Mouse (Mus musculus) embryonic facial prominence, embryonic 14.5 days (tissue): ENCODE data around the gene Cdx2. TPM values are rescaled to one million over a fixed set of nuclear protein-coding genes. Genes with fewer than 3 reads are reported as not detected.

Experiments
- ATAC-seq: fragments of 200-750 bp; cut with Nextera tagmentation; 2 replicates; pipeline ENCODE4 v1.8.0; 2017; ENCODE audit warnings: low read depth, moderate number of reproducible peaks, moderate TSS enrichment
- DNase-seq: peaks from one replicate; pipeline ENCODE4 v3.0.0-alpha.2; 2015; ENCODE audit warnings: low spot score
- H3K27ac ChIP-seq: fragments of 300-500 bp; sonication (generic); replicated peaks from 2 replicates; pipeline ENCODE4 v1.5.1; 2014; ENCODE audit warnings: low read depth, mild to moderate bottlenecking, low read length, moderate library complexity
- H3K27me3 ChIP-seq: fragments of 300-500 bp; sonication (generic); replicated peaks from 2 replicates; pipeline ENCODE4 v1.6.1; 2014; ENCODE audit warnings: low read length; ENCODE audit not compliant: control insufficient read depth, insufficient read depth
- H3K36me3 ChIP-seq: fragments of 300-500 bp; sonication (generic); 2 replicates; pipeline ENCODE4 v1.6.1; 2014; ENCODE audit warnings: low read length, mixed read lengths; ENCODE audit not compliant: control insufficient read depth, insufficient read depth
- H3K4me1 ChIP-seq: fragments of 300-500 bp; sonication (generic); 2 replicates; pipeline ENCODE4 v1.6.1; 2014; ENCODE audit warnings: antibody characterized with exemption, low read length; ENCODE audit not compliant: control insufficient read depth, insufficient read depth
- H3K4me2 ChIP-seq: fragments of 300-500 bp; sonication (generic); 2 replicates; pipeline ENCODE4 v1.6.1; 2014; ENCODE audit warnings: low read depth, mild to moderate bottlenecking, low read length, moderate library complexity, mixed read lengths
- H3K4me3 ChIP-seq: fragments of 300-500 bp; sonication (generic); 2 replicates; pipeline ENCODE4 v1.5.1; 2014; ENCODE audit warnings: low read depth, mild to moderate bottlenecking, low read length
- H3K9ac ChIP-seq: fragments of 300-500 bp; sonication (generic); 2 replicates; pipeline ENCODE4 v1.6.1; 2014; ENCODE audit warnings: low read depth, mild to moderate bottlenecking, low read length, moderate library complexity, mixed read lengths
- H3K9me3 ChIP-seq: fragments of 300-500 bp; sonication (generic); 2 replicates; pipeline ENCODE4 v1.6.1; 2016; ENCODE audit warnings: low read length; ENCODE audit not compliant: control insufficient read depth
- WGBS: fragments of 180-500 bp; shearing (Covaris S2); extraction: QIAGEN DNeasy Blood & Tissue Kit; methylation state at CpG from one replicate; pipeline ENCODE4 v1.1.7; 2014; 5-methylcytosine and 5-hydroxymethylcytosine counted together
- polyA plus RNA-seq: library from polyadenylated mRNA; unstranded; fragments of >200 nt; fragmentation: Nextera tagmentation; extraction: Ambion mirVana; gene quantifications from 2 replicates; pipeline ENCODE4 v1.2.1, GENCODE M21; 2014

The Cdx2 gene
- polyA plus RNA-seq, 1 experiment from 2014 or later: not detected

GRCm38 (mm10) chr5:147309786-147310185 lies 2.7 kb upstream of the Cdx2 start:
- no peak for DNase-seq
- no CpG with 5 or more reads among the region's 2 CpGs for WGBS
- Histone ChIP-seq H3K4me1 (no peaks in the 10 kb centered on the region), H3K4me2 (no peak overlapping the region), H3K36me3 (no peaks in the 10 kb centered on the region), H3K4me3 (no peak overlapping the region), H3K9ac (no peak overlapping the region), H3K27ac (no peak overlapping the region), H3K9me3 (no peaks in the 10 kb centered on the region), H3K27me3 (peaks cover 100% of the 10 kb centered on the region)
- no peak for ATAC-seq

- H3K9ac ChIP-seq: no peak overlapping the region
- H3K4me1 ChIP-seq: no peaks in the 10 kb centered on the region
- H3K9me3 ChIP-seq: no peaks in the 10 kb centered on the region
- H3K4me3 ChIP-seq: no peak overlapping the region
- ATAC-seq (no peak), DNase-seq (no peak)
- 7% methylated on average over 9 of the region's 9 CpGs for WGBS
- no peak overlapping the region for H3K4me2 ChIP-seq
- peaks cover 100% of the 10 kb centered on the region for H3K27me3 ChIP-seq
- no peak overlapping the region for H3K27ac ChIP-seq
- no peaks in the 10 kb centered on the region for H3K36me3 ChIP-seq
Observed at GRCm38 (mm10) chr5:147308451-147308850, 1.4 kb upstream of the Cdx2 start.

- H3K4me1 ChIP-seq: no peaks in the 10 kb centered on the region
- peaks cover 100% of the 10 kb centered on the region for H3K27me3 ChIP-seq
- 0 out of 2 replicates have a peak overlapping the region, but pooled peaks have one; percentile 18 for H3K4me3 ChIP-seq
- no peak overlapping the region for H3K9ac ChIP-seq
- 2% methylated on average over 12 of the region's 12 CpGs for WGBS
- H3K27ac ChIP-seq: no peak overlapping the region
- H3K36me3 ChIP-seq: no peaks in the 10 kb centered on the region
- DNase-seq (no peak), ATAC-seq (no peak)
- no peak overlapping the region for H3K4me2 ChIP-seq
- H3K9me3 ChIP-seq: no peaks in the 10 kb centered on the region
Observed at GRCm38 (mm10) chr5:147307398-147307785, 322 bp upstream of the Cdx2 start.

GRCm38 (mm10) chr5:147305856-147306637 lies 1.0 kb downstream of the Cdx2 start:
- ATAC-seq (no peak), DNase-seq (no peak)
- under 1% methylated on average over 23 of the region's 58 CpGs for WGBS
- Histone ChIP-seq H3K4me2 (peak overlapping the region; percentile 12; the same call in 1 of the 2 replicates), H3K4me3 (peak overlapping the region; percentile 18), H3K27me3 (peaks cover 100% of the 10 kb centered on the region), H3K27ac (no peak overlapping the region), H3K9ac (no peak overlapping the region), H3K36me3 (no peaks in the 10 kb centered on the region), H3K9me3 (no peaks in the 10 kb centered on the region), H3K4me1 (no peaks in the 10 kb centered on the region)

GRCm38 (mm10) chr5:147305166-147305565 lies 1.9 kb downstream of the Cdx2 start:
- Histone ChIP-seq H3K4me2 (no peak overlapping the region), H3K4me3 (0 out of 2 replicates have a peak overlapping the region, but pooled peaks have one; percentile 3), H3K27me3 (peaks cover 100% of the 10 kb centered on the region), H3K36me3 (no peaks in the 10 kb centered on the region), H3K4me1 (no peaks in the 10 kb centered on the region), H3K9ac (no peak overlapping the region), H3K9me3 (no peaks in the 10 kb centered on the region), H3K27ac (no peak overlapping the region)
- ATAC-seq (no peak), DNase-seq (no peak)
- WGBS: under 1% methylated on average over 16 of the region's 16 CpGs

- Histone ChIP-seq H3K9me3 (no peaks in the 10 kb centered on the region), H3K36me3 (no peaks in the 10 kb centered on the region), H3K27me3 (peaks cover 100% of the 10 kb centered on the region), H3K27ac (no peak overlapping the region), H3K4me2 (no peak overlapping the region), H3K9ac (no peak overlapping the region), H3K4me1 (peaks cover 2% of the 10 kb centered on the region; the same call in 1 of the 2 replicates), H3K4me3 (0 out of 2 replicates have a peak overlapping the region, but pooled peaks have one; percentile 3)
- under 1% methylated on average over 44 of the region's 54 CpGs for WGBS
- ATAC-seq: no peak
- DNase-seq: no peak
Observed at GRCm38 (mm10) chr5:147304276-147305155, 2.6 kb downstream of the Cdx2 start.

- Histone ChIP-seq H3K27ac (no peak overlapping the region), H3K9ac (no peak overlapping the region), H3K4me2 (no peak overlapping the region), H3K36me3 (no peaks in the 10 kb centered on the region), H3K4me1 (peaks cover 5% of the 10 kb centered on the region; the same call in 1 of the 2 replicates), H3K9me3 (no peaks in the 10 kb centered on the region), H3K27me3 (peaks cover 100% of the 10 kb centered on the region), H3K4me3 (no peak overlapping the region)
- ATAC-seq (no peak), DNase-seq (no peak)
- WGBS: 5% methylated on average over 13 of the region's 13 CpGs
Observed at GRCm38 (mm10) chr5:147302746-147303400, 4.2 kb downstream of the Cdx2 start.

- Histone ChIP-seq H3K9ac (no peak overlapping the region), H3K4me3 (no peak overlapping the region), H3K4me2 (no peak overlapping the region), H3K4me1 (peaks cover 5% of the 10 kb centered on the region; the same call in 1 of the 2 replicates), H3K27me3 (peaks cover 100% of the 10 kb centered on the region), H3K36me3 (no peaks in the 10 kb centered on the region), H3K27ac (no peak overlapping the region), H3K9me3 (no peaks in the 10 kb centered on the region)
- 2% methylated on average over 8 of the region's 8 CpGs for WGBS
- DNase-seq (no peak), ATAC-seq (no peak)
Observed at GRCm38 (mm10) chr5:147302141-147302540, 4.9 kb downstream of the Cdx2 start.
